Mouse (Mus musculus) kidney, adult 2 months (tissue): Measurements from ENCODE around the gene Ccdc88c.

Experiments used
- CTCF ChIP-seq: fragments of 200-500 bp; conservative IDR thresholded peaks from 2 replicates; pipeline ENCODE4 v1.5.1; 2011; ENCODE audit warnings: low read depth, mild to moderate bottlenecking, control low read depth, low read length, moderate library complexity, mixed read lengths; ENCODE audit not compliant: insufficient read depth, insufficient read length
- POLR2A ChIP-seq: fragments of 200-500 bp; IDR thresholded peaks from one replicate; pipeline ENCODE4 v1.6.1; 2011; ENCODE audit warnings: low read depth, low read length, control low read depth

GRCm38 (mm10) chr12:100924646-100925339 is 104.1 kb downstream of the Ccdc88c start:
- TF ChIP-seq CTCF (no peak), POLR2A (no peak)
